Mouse (Mus musculus) liver, embryonic 14.5 days (tissue): ENCODE measurements around the gene Ugt1a7c. TPM values are rescaled to one million over a fixed set of nuclear protein-coding genes. Genes with fewer than 3 reads are reported as not detected.
"Not testable (repeated sequence)": the region's sequence is repeated elsewhere in the genome, so short reads cannot be mapped to it uniquely, and the experiment has no call there.

Source experiments
- ATAC-seq: fragments of 200-750 bp; cut with Nextera tagmentation; 2 replicates; pipeline ENCODE4 v1.8.0; 2017; ENCODE audit warnings: moderate number of reproducible peaks, mild to moderate bottlenecking, moderate library complexity; ENCODE audit not compliant: insufficient read depth
- DNase-seq, 3 experiments: peaks; one replicate each; pipeline ENCODE4 v3.0.0-alpha.2; 2012 to 2013; ENCODE audit warnings: low read depth in 3 of 3, low spot score in 3 of 3
- H3K27ac ChIP-seq: fragments of 300-500 bp; sonication (generic); 2 replicates; pipeline ENCODE4 v1.5.1; 2014; ENCODE audit warnings: moderate library complexity, mild to moderate bottlenecking, control low read depth, inconsistent platforms
- H3K27me3 ChIP-seq: fragments of 300-500 bp; sonication (generic); 2 replicates; pipeline ENCODE4 v1.6.1; 2014; ENCODE audit warnings: mild to moderate bottlenecking, low read length, moderate library complexity; ENCODE audit not compliant: control insufficient read depth, insufficient read depth
- H3K36me3 ChIP-seq: fragments of 300-500 bp; sonication (generic); replicated peaks from 2 replicates; pipeline ENCODE4 v1.6.1; 2014; ENCODE audit warnings: low read depth; ENCODE audit not compliant: control insufficient read depth, insufficient read depth
- H3K4me1 ChIP-seq, 2 experiments: fragments of 200-500 bp in 1 of 2; fragments of 300-500 bp in 1 of 2; sonication (generic) in 1 of 2; replicated peaks; 2 replicates each; pipeline ENCODE4 v1.6.1; 2012 to 2014; ENCODE audit warnings: antibody characterized with exemption in 1 of 2, inconsistent platforms in 1 of 2, low read length in 1 of 2; ENCODE audit not compliant: control insufficient read depth in 2 of 2, insufficient read depth in 2 of 2
- H3K4me2 ChIP-seq: fragments of 300-500 bp; sonication (generic); 2 replicates; pipeline ENCODE4 v1.6.1; 2014; ENCODE audit warnings: low read depth, mild to moderate bottlenecking, control low read depth, moderate library complexity
- H3K4me3 ChIP-seq, 2 experiments: fragments of 200-500 bp in 1 of 2; fragments of 300-500 bp in 1 of 2; sonication (generic) in 1 of 2; 2 replicates each; pipeline ENCODE4 v1.5.1; 2012 to 2014; ENCODE audit warnings: low read depth in 2 of 2, low read length in 2 of 2, mild to moderate bottlenecking in 2 of 2, control low read depth in 1 of 2, inconsistent platforms in 1 of 2, moderate library complexity in 1 of 2; ENCODE audit not compliant: insufficient read depth in 1 of 2
- H3K9ac ChIP-seq: fragments of 300-500 bp; sonication (generic); replicated peaks from 2 replicates; pipeline ENCODE4 v1.6.1; 2014; ENCODE audit warnings: mild to moderate bottlenecking, control low read depth, moderate library complexity
- H3K9me3 ChIP-seq: fragments of 300-500 bp; sonication (generic); 2 replicates; pipeline ENCODE4 v1.6.1; 2016; ENCODE audit warnings: low read length, mixed read lengths; ENCODE audit not compliant: control insufficient read depth
- CTCF ChIP-seq: IDR thresholded peaks from 2 replicates; pipeline ENCODE4 v1.5.1; 2016; ENCODE audit warnings: antibody characterized with exemption, low read depth, control low read depth
- EP300 ChIP-seq: IDR thresholded peaks from 2 replicates; pipeline ENCODE4 v1.6.1; 2016; ENCODE audit warnings: antibody characterized with exemption, low read depth
- WGBS: fragments of 180-500 bp; shearing (Covaris S2); extraction: QIAGEN DNeasy Blood & Tissue Kit; methylation state at CpG from one replicate; pipeline ENCODE4 v1.1.7; 2014; ENCODE audit not compliant: insufficient replicate concordance; 5-methylcytosine and 5-hydroxymethylcytosine counted together
- polyA plus RNA-seq, 2 experiments: library from polyadenylated mRNA; depleted of rRNA in 1 of 2; stranded (reverse) in 1 of 2; unstranded in 1 of 2; fragments of >200 nt; fragmentation: Nextera tagmentation in 1 of 2; extraction: Ambion mirVana in 1 of 2; gene quantifications; 2 replicates each; pipeline versions ENCODE4 v1.2.1 to v1.2.3; 2012 to 2014

Ugt1a7c gene
- polyA plus RNA-seq, 2 experiments, result 1.1 to 1.8 TPM

DNA sequence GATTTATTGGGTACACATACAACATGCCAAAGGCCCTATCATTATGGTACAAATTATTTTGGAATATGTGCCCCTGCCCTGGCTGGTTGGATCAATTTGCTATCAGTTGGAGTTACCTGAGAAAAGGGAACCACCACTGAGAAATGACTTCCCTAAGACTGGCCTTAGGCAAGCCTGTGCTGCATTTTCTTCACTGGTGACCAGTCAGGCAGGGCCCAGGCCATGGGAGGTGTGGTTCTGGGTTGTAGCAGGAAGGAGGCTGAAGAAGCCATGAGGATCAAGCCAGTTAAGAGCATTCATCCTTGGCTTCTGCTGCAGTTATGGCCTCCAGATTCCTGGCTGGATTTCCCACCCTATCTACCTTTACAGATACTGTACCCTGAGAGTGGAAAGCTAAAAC, 2.5 kb upstream of the Ugt1a7c start:
- no peak for DNase-seq
- Histone ChIP-seq H3K27ac (no peak overlapping the region), H3K4me1 (no peaks in the 10 kb centered on the region), H3K4me2 (no peak overlapping the region), H3K27me3 (no peaks in the 10 kb centered on the region), H3K4me3 (no peak overlapping the region), H3K9me3 (no peaks in the 10 kb centered on the region), H3K36me3 (no peaks in the 10 kb centered on the region), H3K9ac (no peak overlapping the region)
- TF ChIP-seq EP300, result no peak
- no peak for TF ChIP-seq CTCF
- ATAC-seq, result no peak

DNA sequence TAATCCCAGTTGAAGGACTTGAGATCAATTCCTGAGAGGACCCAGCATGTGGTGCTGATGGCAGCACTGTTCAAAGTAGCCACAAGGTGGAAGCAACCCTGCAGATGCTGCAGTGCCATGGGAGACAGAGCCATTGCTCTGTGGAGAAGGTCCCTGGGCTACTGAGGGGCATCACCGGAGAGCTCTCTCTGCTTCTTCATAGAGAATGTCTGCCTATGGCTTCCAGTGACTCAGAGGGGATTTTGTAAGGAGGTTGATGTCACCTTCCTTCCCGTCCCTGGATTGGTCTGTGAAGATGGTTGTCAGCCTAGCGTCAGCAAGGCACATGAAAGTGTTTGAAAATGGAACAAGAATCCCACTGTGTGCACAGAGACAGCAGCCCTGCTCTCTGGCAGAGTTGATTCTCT, 589 bp upstream of the Ugt1a7c start:
- TF ChIP-seq CTCF, result peak; percentile 57
- not testable (repeated sequence) for DNase-seq, H3K36me3 ChIP-seq, H3K4me1 ChIP-seq, H3K4me2 ChIP-seq, H3K9ac ChIP-seq, H3K27ac ChIP-seq, ATAC-seq, H3K4me3 ChIP-seq, H3K9me3 ChIP-seq, H3K27me3 ChIP-seq
- 31% methylated on average over 3 of the region's 3 CpGs for WGBS

DNA sequence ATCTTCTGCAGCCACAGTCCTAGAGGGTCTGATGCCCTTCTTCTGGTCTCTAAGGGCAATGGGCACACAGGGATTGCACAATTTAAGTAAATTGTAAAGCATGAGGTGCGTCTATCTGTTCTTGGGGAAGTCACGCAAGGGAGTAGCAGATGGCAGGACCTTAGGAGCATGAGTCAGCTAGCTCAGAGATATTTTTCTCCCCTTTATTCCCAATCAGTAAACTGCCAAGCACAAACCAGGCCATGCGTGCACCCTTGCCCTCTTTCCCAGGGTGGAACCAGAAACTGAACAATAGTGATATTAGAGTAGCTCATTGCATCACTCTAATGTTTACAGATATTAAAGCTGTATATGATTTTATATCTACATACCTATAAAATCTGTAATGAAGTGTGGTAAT, 3.7 kb downstream of the Ugt1a7c start:
- H3K4me1 ChIP-seq, ATAC-seq, DNase-seq, H3K36me3 ChIP-seq, H3K9ac ChIP-seq, H3K27ac ChIP-seq, H3K4me2 ChIP-seq, H3K27me3 ChIP-seq, H3K4me3 ChIP-seq, H3K9me3 ChIP-seq: not testable (repeated sequence)
- 46% methylated on average over 3 of the region's 3 CpGs for WGBS

DNA sequence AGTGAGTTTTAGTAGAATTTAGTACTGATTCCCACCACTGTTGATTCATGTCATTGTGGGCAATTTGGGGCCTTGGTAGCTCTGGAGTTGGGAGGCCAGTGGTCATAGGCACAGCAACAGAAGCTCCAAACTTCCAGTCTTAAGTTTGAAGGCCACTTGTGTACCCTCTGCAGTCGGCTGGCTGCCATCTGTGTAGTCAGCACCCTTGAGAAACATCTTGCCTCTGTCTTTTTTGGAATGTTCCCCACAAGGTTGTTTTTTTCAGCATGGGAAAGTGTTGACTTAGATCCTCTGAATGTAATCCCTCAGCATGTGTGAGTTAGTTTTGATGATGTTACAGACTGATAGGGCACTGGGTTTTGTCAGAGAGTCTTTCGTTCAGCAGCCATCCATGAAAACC, 4.8 kb downstream of the Ugt1a7c start:
- not testable (repeated sequence) for H3K4me3 ChIP-seq, H3K27ac ChIP-seq, ATAC-seq, H3K36me3 ChIP-seq, H3K4me1 ChIP-seq, H3K27me3 ChIP-seq, H3K9me3 ChIP-seq, H3K4me2 ChIP-seq, H3K9ac ChIP-seq, DNase-seq
- WGBS, result 52% methylated on average over 2 of the region's 2 CpGs

DNA sequence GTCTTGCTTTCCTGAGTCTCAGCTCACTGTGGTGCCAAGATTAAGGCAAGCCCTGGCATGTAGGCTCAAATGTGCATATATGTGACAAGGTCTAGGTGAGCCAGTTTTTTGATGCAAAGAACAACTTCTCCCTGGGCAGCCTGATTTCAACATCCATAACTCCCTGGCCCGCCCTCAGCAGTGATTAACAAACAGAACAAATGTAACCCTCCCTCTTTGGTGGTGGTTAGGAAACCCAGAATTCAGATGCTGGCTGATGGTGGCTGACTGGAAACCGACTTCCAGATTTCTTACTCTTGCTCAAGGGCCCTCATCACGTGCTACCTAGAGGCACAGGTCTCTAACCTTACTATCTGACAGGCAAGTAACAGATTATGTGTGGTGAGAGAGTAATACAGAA, 8.2 kb downstream of the Ugt1a7c start, which contains the start of gene Ugt1a6b:
Ugt1a6b (plus strand) TSS at position 234 of the 400 bp plus-strand sequence.
- not testable (repeated sequence) for H3K4me1 ChIP-seq, H3K36me3 ChIP-seq, H3K27me3 ChIP-seq, H3K9ac ChIP-seq, H3K4me3 ChIP-seq, ATAC-seq, H3K9me3 ChIP-seq, H3K4me2 ChIP-seq, H3K27ac ChIP-seq, DNase-seq
- WGBS, result 15% methylated on average over 2 of the region's 3 CpGs

DNA sequence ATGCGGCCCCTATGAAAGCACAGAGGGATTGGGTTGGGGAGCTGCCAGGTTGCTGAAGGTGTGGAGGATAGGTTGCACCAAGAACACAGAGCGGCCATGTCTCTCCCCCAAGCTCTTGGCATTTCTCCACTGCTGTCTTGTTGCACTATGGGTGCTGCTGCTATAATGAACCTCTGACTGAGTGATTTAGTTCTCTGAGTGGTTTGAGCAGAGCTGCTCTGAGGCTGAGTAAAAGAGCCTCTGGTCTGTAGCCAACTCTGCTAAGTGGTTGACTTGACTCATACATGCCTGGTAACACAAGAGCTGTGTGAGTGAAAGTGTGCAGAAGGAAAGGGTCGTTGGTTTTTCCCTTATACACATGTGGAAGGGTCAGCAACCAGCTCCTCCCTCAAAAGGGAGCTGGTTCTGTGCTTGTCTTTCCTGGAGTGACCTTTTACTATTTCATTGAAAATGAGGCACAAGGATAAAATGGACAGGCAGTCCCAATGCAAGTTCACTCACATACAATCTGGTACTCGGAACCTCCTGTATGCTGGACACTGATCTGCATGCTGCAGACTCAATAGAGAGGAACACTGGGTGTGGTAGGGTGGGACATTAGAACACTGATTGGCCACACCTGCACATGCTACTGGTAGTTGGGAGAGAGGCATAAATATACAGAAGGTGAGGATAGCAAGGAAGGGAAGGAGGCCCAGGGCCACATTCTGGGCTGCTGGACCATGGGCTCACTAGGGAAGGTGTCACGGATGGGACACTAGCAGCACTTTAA, 9.0 kb downstream of the Ugt1a7c start:
- ATAC-seq, H3K9me3 ChIP-seq, H3K27me3 ChIP-seq, H3K4me3 ChIP-seq, H3K9ac ChIP-seq, H3K4me2 ChIP-seq, H3K27ac ChIP-seq, H3K36me3 ChIP-seq, DNase-seq: not testable (repeated sequence)
- H3K4me1 ChIP-seq, result peaks cover 0 to 12% of the 10 kb centered on the region in 2 experiments; a peak in 2 of 4 replicates
- WGBS, result 48% methylated on average over 4 of the region's 5 CpGs
